Mouse (Mus musculus): ENCODE data around the gene Fam83e. TPM values are rescaled to one million over a fixed set of nuclear protein-coding genes. Genes with fewer than 3 reads are reported as not detected.

Fam83e gene
- polyA plus RNA-seq, 1 experiment, result 0.18 TPM

GRCm38 (mm10) chr7:45701072-45701471 is 19.9 kb upstream of the Fam83e start:
- DNase-seq (ENCODE audit: extremely low spot score in 1 of 2, low spot score in 1 of 2), result no peak

- no peak for DNase-seq (ENCODE audit: extremely low spot score in 1 of 2, low spot score in 1 of 2)
Observed at GRCm38 (mm10) chr7:45701607-45702006, 19.4 kb upstream of the Fam83e start.

GRCm38 (mm10) chr7:45702316-45702715 is 18.7 kb upstream of the Fam83e start:
- no peak for DNase-seq (ENCODE audit: extremely low spot score in 1 of 2, low spot score in 1 of 2)

GRCm38 (mm10) chr7:45702809-45703520 is 18.0 kb upstream of the Fam83e start:
- no peak for DNase-seq (ENCODE audit: extremely low spot score in 1 of 2, low spot score in 1 of 2)

DNA sequence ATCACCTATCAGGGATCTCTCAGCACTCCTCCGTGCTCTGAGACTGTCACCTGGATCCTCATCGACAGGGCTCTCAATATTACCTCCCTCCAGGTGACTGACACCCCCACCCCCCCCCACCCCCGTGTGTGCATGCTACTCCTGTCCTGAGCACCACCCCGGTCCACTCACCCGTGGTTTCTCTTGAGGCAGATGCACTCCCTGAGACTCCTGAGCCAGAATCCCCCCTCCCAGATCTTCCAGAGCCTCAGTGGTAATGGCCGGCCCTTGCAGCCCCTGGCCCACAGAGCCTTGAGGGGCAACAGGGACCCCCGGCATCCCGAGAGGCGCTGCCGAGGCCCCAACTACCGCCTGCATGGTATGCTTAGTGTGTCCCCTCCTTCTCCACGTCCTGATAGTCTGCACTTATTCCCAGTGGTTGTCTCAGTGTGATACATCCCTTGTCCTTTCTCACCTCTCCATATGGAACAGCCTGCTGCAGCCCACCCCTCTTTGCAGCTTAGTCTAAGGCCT is 17.4 kb upstream of the Fam83e start:
- no peak for DNase-seq (ENCODE audit: extremely low spot score in 1 of 2, low spot score in 1 of 2)

GRCm38 (mm10) chr7:45704046-45704559 is 16.9 kb upstream of the Fam83e start:
- DNase-seq (ENCODE audit: extremely low spot score in 1 of 2, low spot score in 1 of 2), result peak; percentile 89 to 90

- peak; percentile 100 for DNase-seq (ENCODE audit: extremely low spot score in 1 of 2, low spot score in 1 of 2)
Observed at GRCm38 (mm10) chr7:45704730-45705442, 16.1 kb upstream of the Fam83e start, which contains the start of gene Dbp. TSS of gene Dbp (plus strand) at chr7:45705088.

DNA sequence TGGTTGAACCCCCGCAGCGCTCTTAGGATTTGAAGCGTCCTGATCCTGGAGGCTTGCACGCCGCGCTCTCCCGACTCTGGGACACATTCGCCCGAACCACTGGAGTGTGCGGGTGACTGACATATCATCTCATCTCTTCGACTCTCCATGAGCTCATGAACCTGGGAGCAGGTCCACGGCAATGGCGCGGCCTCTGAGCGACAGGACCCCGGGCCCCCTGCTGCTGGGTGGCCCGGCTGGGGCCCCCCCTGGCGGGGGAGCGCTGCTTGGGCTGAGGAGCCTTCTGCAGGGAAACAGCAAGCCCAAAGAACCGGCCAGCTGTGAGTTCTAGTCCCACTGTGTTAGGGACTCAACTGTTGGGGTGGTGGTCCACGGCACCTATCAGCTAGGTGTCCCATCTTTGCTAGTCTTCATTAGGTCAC is 15.6 kb upstream of the Fam83e start:
- DNase-seq (ENCODE audit: extremely low spot score in 1 of 2, low spot score in 1 of 2), result no peak

- peak; percentile 76 to 85 for DNase-seq (ENCODE audit: extremely low spot score in 1 of 2, low spot score in 1 of 2)
Observed at GRCm38 (mm10) chr7:45705873-45706281, 15.1 kb upstream of the Fam83e start.

GRCm38 (mm10) chr7:45706721-45707241 is 14.2 kb upstream of the Fam83e start:
- peak; percentile 57 to 82 for DNase-seq (ENCODE audit: extremely low spot score in 1 of 2, low spot score in 1 of 2)

- peak; percentile 92 to 97 for DNase-seq (ENCODE audit: extremely low spot score in 1 of 2, low spot score in 1 of 2)
Observed at GRCm38 (mm10) chr7:45707375-45707967, 13.5 kb upstream of the Fam83e start.

- peak in 1 of 2 experiments; percentile 43 for DNase-seq (ENCODE audit: extremely low spot score in 1 of 2, low spot score in 1 of 2)
Observed at GRCm38 (mm10) chr7:45708221-45708761, 12.7 kb upstream of the Fam83e start.

DNA sequence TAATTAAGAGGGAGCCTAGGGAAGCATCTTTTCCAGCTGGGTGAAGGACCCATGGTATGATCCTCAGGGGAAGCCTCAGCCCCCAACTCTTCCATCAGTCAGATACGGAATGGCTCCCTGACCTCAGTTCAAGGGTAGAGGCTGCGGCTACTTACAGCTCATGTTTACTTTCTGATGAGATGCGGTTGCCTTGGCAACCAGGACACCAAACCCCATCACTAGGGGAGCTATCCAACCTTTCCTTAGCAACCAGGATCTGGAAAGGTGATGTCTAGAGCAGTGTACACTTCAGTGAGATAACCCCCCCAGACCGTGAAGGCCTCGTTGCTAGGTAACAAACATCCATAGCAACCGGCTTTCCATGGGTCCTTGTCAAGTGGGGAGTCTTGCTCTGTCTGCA is 12.0 kb upstream of the Fam83e start:
- peak in 1 of 2 experiments; percentile 50 for DNase-seq (ENCODE audit: extremely low spot score in 1 of 2, low spot score in 1 of 2)

DNA sequence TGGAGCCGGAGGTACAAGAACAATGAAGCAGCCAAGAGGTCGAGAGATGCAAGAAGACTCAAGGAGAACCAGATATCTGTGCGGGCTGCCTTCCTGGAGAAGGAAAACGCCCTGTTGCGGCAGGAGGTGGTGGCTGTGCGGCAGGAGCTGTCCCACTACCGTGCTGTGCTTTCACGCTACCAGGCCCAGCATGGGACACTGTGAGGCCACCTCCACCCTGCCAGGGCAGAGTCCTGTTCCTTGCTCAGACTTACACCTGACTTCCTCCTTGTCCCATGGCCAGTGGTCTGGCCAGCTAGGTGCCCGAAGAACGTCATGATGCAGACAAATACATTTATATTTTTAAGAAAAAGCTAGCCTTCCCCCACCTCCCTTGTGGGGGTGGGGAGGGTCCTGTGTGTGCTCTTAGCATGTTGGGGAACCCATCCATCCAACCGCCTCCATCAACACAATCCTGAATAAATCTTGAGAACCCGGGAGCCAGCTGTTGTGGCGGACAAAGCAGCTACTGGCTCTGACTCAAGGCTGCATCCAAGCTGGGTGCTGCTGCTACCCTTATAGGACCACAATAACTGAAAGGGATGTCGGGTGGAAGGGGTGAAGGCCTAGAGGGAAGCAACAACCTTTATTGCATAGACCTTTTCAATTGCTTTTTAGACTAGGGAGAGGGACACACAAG is 11.2 kb upstream of the Fam83e start:
- no peak for DNase-seq (ENCODE audit: extremely low spot score in 1 of 2, low spot score in 1 of 2)

GRCm38 (mm10) chr7:45710477-45711191 is 10.4 kb upstream of the Fam83e start:
- DNase-seq (ENCODE audit: extremely low spot score in 1 of 2, low spot score in 1 of 2), result no peak

- no peak for DNase-seq (ENCODE audit: extremely low spot score in 1 of 2, low spot score in 1 of 2)
Observed at GRCm38 (mm10) chr7:45711316-45712021, 9.5 kb upstream of the Fam83e start.

DNA sequence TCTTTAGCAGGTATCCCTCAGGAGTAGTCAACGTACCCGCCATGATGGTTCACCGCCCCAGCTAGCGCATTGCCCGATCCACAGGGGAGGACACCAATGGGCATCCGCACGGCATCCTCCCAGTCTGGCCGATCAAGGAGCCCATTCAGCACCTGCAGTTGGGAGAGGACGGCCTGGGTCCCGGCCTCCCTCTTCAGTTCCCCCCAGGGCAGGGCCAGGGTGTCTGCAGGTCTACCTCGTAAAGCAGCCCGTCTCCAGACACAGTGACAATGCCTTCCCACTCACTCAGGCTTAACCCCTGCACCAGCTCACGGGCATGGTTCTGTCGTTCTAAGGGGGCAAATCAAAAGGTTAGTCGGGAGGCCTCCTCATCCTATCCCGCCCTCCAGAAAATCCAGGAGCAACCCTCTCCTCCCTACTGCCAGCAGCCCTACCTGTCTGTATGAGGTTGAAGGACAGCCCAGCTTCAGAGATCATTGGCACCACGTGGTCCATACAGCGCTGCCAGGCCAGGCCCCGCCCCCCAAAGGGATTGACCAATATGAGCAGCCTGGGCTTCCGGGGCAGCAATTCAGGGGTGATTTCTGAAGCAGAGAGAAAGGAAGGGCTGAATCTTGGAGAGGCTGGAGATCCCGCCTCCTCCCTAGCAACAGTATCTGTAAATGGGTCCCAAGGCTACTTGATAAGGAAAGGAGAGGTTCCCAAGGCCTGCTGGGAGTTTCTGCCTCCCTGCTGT is 8.8 kb upstream of the Fam83e start:
- no peak for DNase-seq (ENCODE audit: extremely low spot score in 1 of 2, low spot score in 1 of 2)

GRCm38 (mm10) chr7:45713396-45713795 is 7.6 kb upstream of the Fam83e start:
- DNase-seq (ENCODE audit: extremely low spot score in 1 of 2, low spot score in 1 of 2), result no peak
